Mouse (Mus musculus) ES-Bruce4 (cell line): ENCODE data around the gene Abcb8.

Experiments
- CTCF ChIP-seq: IDR thresholded peaks from one replicate; pipeline ENCODE4 v1.8.1; 2011; ENCODE audit warnings: low read depth, low read length
- POLR2A ChIP-seq: IDR thresholded peaks from one replicate; pipeline ENCODE4 v1.8.1; 2011; ENCODE audit warnings: low read length; ENCODE audit not compliant: insufficient read depth

DNA sequence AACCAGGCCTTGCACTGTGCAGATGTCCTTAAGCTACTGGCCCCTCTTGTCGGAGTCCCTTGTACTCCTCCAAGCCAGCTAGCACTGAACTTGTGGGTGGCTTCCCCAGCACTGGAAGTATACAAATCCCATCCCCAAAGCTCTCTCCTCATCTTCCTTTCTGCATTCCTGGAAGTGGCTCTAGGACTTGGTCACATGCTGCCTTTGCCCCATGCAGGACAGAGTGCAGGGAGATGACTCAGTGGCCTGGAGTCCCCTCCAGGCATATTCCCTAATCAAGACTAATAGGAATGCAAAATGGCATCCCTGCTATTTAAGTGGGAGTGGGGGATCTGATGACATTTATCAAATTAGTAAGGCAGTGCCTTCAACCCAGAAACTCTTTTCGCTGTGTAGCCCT lies 18.6 kb downstream of the Abcb8 start:
- TF ChIP-seq POLR2A, result no peak
- TF ChIP-seq CTCF, result no peak
